Mouse (Mus musculus) E14TG2a.4 (cell line): ENCODE results near the gene Sacm1l.

Experiments
- CTCF ChIP-seq: conservative IDR thresholded peaks from 2 replicates; pipeline ENCODE4 v1.5.1; 2014; ENCODE audit warnings: low read length
- POU5F1 ChIP-seq: IDR thresholded peaks from 2 replicates; pipeline ENCODE4 v1.6.1; 2014; ENCODE audit warnings: low read length, borderline replicate concordance

GRCm38 (mm10) chr9:123480253-123480921 is 49.2 kb upstream of the Sacm1l start:
- TF ChIP-seq CTCF (no peak), POU5F1 (no peak)
